Mouse (Mus musculus) cerebellum, adult 8-10 months (tissue): ENCODE measurements at regions not wholly inside any gene's neighbourhood (a gene's known extent, or its start where the extent isn't known, plus 50 kb on each side); places are given as distances from the start of the nearest gene placed in this dataset.

ENCODE experiments used
- DNase-seq: peaks from one replicate; pipeline ENCODE4 v3.0.0; 2022

- no peak for DNase-seq
Measured at GRCm38 (mm10) chr5:35162607-35163006, 57.0 kb upstream of the Lrpap1 start.

DNA sequence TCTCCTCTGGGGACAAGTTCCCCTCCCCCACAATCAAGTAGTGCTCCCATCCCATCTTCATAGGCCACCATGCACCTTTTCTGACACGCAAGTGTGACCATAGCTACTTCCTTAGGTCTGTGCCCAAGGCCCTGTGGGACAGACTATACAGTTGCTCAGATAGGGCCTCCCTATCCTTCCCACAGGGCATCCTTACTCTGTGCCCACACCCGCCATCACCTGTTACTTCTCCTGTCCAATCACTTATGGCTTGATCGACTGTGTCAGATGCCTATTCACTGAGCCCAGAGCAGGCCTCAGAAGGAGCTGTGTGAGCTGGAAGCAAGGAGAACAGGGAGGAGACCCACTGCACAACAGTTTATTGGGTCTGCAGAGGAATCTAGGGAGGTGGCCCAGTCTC is 56.6 kb upstream of the Lrpap1 start:
- DNase-seq: no peak

DNA sequence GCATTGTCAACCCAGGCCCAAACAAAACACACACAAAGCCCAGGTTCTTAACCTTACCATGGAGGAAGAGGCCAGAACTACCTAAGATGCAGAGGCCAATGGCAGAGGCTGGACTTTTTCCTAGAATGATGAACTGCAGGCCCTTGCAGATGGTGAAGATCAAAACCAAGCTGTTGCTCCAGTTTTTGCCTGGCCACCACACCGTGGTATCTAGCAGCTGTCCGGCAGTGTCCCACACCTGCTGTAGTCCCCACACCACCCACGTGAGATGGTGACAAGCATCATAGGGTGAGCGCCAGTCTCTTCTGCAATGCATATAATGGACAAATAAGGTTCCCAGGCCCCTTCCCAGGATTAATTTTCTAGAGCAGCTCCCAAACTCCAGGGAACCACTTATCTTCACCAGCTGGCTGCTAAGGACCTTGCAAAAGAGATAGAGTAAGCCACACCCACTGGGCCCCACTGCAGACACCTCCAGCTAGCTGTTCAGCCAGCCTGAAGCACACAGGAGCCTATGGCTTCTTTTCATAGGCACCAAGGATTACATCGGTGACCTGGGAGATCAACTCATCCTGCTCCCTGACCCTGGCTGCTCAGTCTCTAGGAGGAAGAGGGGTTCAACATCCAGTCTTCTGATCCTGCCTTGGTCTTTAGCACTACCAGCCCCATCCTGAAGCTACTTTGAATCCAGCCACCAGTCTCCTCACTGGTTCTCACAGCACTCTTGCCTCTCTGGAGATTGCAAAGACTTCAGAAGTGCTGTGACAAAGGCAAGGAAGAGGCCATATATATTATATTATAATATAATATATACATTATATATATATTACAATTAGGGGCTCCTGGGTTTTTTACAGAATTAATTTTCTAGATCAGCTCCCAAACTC is 55.6 kb upstream of the Lrpap1 start:
- DNase-seq: no peak

DNA sequence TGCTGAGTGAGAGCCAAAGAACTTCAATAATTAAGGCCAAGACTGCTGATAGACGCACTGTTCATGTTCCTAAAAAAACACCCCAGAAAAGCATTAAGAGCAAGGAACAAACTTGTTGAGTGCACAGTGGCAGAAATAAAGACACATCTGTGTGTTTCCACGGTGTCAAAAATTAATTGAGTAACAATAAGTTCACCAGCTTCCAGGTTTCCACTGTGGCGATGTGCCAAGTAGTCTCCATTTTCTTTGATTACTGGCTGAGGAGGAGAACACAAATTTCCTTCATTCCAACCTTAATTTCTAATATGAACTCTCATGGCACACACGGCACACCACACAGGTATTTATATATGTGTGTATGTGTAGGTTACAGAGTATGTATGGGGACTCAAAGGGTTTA is 54.3 kb upstream of the Lrpap1 start:
- DNase-seq: no peak

GRCm38 (mm10) chr5:35159178-35159661 is 53.7 kb upstream of the Lrpap1 start:
- DNase-seq: peak; percentile 82

- no peak for DNase-seq
Measured at GRCm38 (mm10) chr5:35158346-35159047, 52.9 kb upstream of the Lrpap1 start.

GRCm38 (mm10) chr5:35156371-35156770 is 50.8 kb upstream of the Lrpap1 start:
- DNase-seq: no peak

- DNase-seq: no peak
Measured at GRCm38 (mm10) chr5:35155717-35156116, 50.2 kb upstream of the Lrpap1 start.
